Mouse (Mus musculus) spleen, adult 2 months (tissue): ENCODE results near the gene Nop58.

ENCODE experiments used
- CTCF ChIP-seq: fragments of 200-500 bp; IDR thresholded peaks from 2 replicates; pipeline ENCODE4 v1.5.1; 2011; ENCODE audit warnings: mild to moderate bottlenecking, inconsistent platforms; ENCODE audit not compliant: insufficient read depth, insufficient read length, insufficient replicate concordance; ENCODE audit errors: extremely low read depth
- POLR2A ChIP-seq: fragments of 200-500 bp; IDR thresholded peaks from 2 replicates; pipeline ENCODE4 v1.6.1; 2011; ENCODE audit warnings: low read depth, low read length, inconsistent platforms

DNA sequence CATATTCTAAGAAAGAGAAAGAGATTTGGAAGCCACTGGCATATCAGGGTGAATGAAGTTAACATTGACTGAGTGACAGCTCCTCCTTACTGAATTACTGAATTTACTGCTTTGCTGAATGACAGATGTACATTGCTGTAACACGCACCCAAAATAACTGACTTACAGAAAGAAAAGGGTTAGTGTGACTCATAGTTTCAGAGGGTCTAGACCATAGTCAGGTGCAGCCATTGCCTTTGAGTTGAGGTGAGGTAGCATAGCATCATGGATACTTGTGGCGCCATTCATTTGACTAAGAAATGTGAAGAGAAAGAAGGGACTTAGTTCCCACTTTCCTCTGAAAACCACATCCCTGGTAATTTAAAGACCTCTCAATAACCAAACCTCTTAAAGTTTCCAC lies 11.1 kb upstream of the Nop58 start:
- no peak for TF ChIP-seq CTCF
- no peak for TF ChIP-seq POLR2A
